19 mouse cellular contexts compared by ENCODE assay signal in the genomic region with DNA sequence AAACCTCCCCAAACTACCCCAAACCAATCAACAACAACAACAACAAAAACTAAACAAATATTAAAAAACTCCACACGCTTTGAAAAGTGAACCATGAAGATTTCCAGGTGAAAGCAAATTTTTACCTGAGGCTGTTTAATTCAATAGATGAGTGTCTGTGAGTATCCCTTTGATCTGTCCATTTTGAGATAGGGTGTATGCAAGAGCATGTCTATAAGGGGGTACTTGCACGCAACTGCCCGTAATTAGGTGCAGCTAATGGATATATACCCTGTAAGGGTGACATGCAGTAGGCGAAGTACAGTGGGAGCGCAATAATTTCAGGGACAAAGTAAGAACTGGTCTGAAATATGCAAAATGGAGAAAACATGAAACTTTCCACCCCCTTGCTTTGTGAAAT.
DNase-seq lines count a peak whose midpoint lies in the region; ATAC-seq and TF ChIP-seq lines count a peak whose summit lies in the region.
"Had no signal": no experiment of that assay in that cellular context is flagged by ENCODE, and none has a peak within 500 bp of the region (broad histone marks: within the 10 kb centered on the region; RNA-seq: fewer than 3 reads in every experiment).

No protein-coding gene starts in this region.

- no peak overlapping the region for H3K9ac ChIP-seq in intestine, embryonic 15.5 days
- no peak overlapping the region for H3K9ac ChIP-seq in intestine, postnatal 0 days (ENCODE audit: low read depth, low read length)
- no peak overlapping the region for H3K9ac ChIP-seq in intestine, embryonic 16.5 days (ENCODE audit: low read depth, low read length)

- no peak overlapping the region for H3K27ac ChIP-seq in intestine, embryonic 15.5 days
- H3K27ac ChIP-seq in intestine, postnatal 0 days (ENCODE audit: low read depth, low read length): no peak overlapping the region
- H3K27ac ChIP-seq in intestine, embryonic 16.5 days (ENCODE audit: low read length): no peak overlapping the region

- H3K4me2 ChIP-seq in intestine, embryonic 15.5 days (replicated peaks): no peak overlapping the region
- no peak overlapping the region for H3K4me2 ChIP-seq in intestine, postnatal 0 days (replicated peaks; ENCODE audit: low read depth)
- H3K4me2 ChIP-seq in intestine, embryonic 16.5 days (ENCODE audit: low read depth, low read length): no peak overlapping the region

- 90% methylated on average over 5 of the region's 5 CpGs for WGBS in intestine, embryonic 15.5 days
- 73% methylated on average over 5 of the region's 5 CpGs for WGBS in intestine, postnatal 0 days
- WGBS in intestine, embryonic 16.5 days: 86% methylated on average over 5 of the region's 5 CpGs

- TF ChIP-seq CTCF in intestine, postnatal 0 days (IDR thresholded peaks at IDR 0.05; ENCODE audit: low read depth): no peak

- H3K36me3 ChIP-seq in intestine, embryonic 15.5 days: no peaks in the 10 kb centered on the region
- H3K36me3 ChIP-seq in intestine, postnatal 0 days (ENCODE audit: control insufficient read depth, insufficient read depth): no peaks in the 10 kb centered on the region
- no peaks in the 10 kb centered on the region for H3K36me3 ChIP-seq in intestine, embryonic 16.5 days (ENCODE audit: control insufficient read depth, insufficient read depth, low read length)
- H3K36me3 ChIP-seq: G1E had no signal

- H3K9me3 ChIP-seq in intestine, embryonic 15.5 days: no peaks in the 10 kb centered on the region
- H3K9me3 ChIP-seq in intestine, postnatal 0 days (ENCODE audit: control insufficient read depth): no peaks in the 10 kb centered on the region
- H3K9me3 ChIP-seq in intestine, embryonic 16.5 days (ENCODE audit: control insufficient read depth, low read length): 0 out of 2 replicates have a peak, but pooled peaks cover 4% of the 10 kb centered on the region
- H3K9me3 ChIP-seq: G1E had no signal

- H3K4me1 ChIP-seq in intestine, embryonic 15.5 days (replicated peaks): no peaks in the 10 kb centered on the region
- no peaks in the 10 kb centered on the region for H3K4me1 ChIP-seq in intestine, postnatal 0 days (replicated peaks; ENCODE audit: control insufficient read depth, insufficient read depth, low read length)
- no peaks in the 10 kb centered on the region for H3K4me1 ChIP-seq in intestine, embryonic 16.5 days (ENCODE audit: control insufficient read depth, insufficient read depth, low read length)

- H3K4me3 ChIP-seq in intestine, embryonic 15.5 days (replicated peaks): no peak overlapping the region
- H3K4me3 ChIP-seq in intestine, postnatal 0 days (ENCODE audit: low read depth, low read length): no peak overlapping the region
- H3K4me3 ChIP-seq in intestine, embryonic 16.5 days (ENCODE audit: low read length): no peak overlapping the region

- ATAC-seq in intestine, embryonic 15.5 days: peak; percentile 54; the same call in 1 of the 2 replicates
- no peak for ATAC-seq in intestine, postnatal 0 days
- ATAC-seq in intestine, embryonic 16.5 days: peak; percentile 61; the same call in 1 of the 2 replicates
- ATAC-seq: activated CD4-positive, CD25-positive, alpha-beta regulatory T cell, adult 4 months; CD4-positive, CD25-positive, alpha-beta regulatory T cell, adult 4 months; Patski had no signal

- no peak for DNase-seq in embryo, embryonic 9.5 days (ENCODE audit: extremely low spot score)
- DNase-seq: adrenal gland, adult 2 months; adrenal gland, adult 8-10 months; adrenal gland, postnatal 10 days; adrenal gland, postnatal 14 days; adrenal gland, postnatal 25 days; adrenal gland, postnatal 36 days; B cell, adult 2 months; cerebellum, adult 11 months; cerebellum, adult 11-12 months; cerebellum, adult 18-20 months had no signal

- no peaks in the 10 kb centered on the region for H3K27me3 ChIP-seq in intestine, embryonic 15.5 days (replicated peaks)
- no peaks in the 10 kb centered on the region for H3K27me3 ChIP-seq in intestine, postnatal 0 days (replicated peaks; ENCODE audit: control insufficient read depth, insufficient read depth, low read length)
- H3K27me3 ChIP-seq in intestine, embryonic 16.5 days (replicated peaks; ENCODE audit: control insufficient read depth, insufficient read depth, low read length): no peaks in the 10 kb centered on the region
- H3K27me3 ChIP-seq: CH12.LX, Patski had no signal
